Mouse (Mus musculus) hindbrain, embryonic 13.5 days (tissue): ENCODE results near the gene Ankrd2. TPM values are rescaled to one million over a fixed set of nuclear protein-coding genes. Genes with fewer than 3 reads are reported as not detected.

Source experiments
- ATAC-seq: fragments of 200-750 bp; cut with Nextera tagmentation; 2 replicates; pipeline ENCODE4 v1.8.0; 2017; ENCODE audit warnings: moderate TSS enrichment; ENCODE audit not compliant: low FRiP score
- H3K27ac ChIP-seq: fragments of 300-500 bp; sonication (generic); 2 replicates; pipeline ENCODE4 v1.5.1; 2015; ENCODE audit warnings: inconsistent platforms, mild to moderate bottlenecking, moderate library complexity
- H3K27me3 ChIP-seq: fragments of 300-500 bp; sonication (generic); 2 replicates; pipeline ENCODE4 v1.6.1; 2015; ENCODE audit warnings: mild to moderate bottlenecking, inconsistent platforms
- H3K36me3 ChIP-seq: fragments of 300-500 bp; sonication (generic); 2 replicates; pipeline ENCODE4 v1.6.1; 2015; ENCODE audit warnings: mild to moderate bottlenecking, inconsistent platforms
- H3K4me1 ChIP-seq: fragments of 300-500 bp; sonication (generic); replicated peaks from 2 replicates; pipeline ENCODE4 v1.6.1; 2015; ENCODE audit warnings: inconsistent platforms
- H3K4me2 ChIP-seq: fragments of 300-500 bp; sonication (generic); 2 replicates; pipeline ENCODE4 v1.6.1; 2015; ENCODE audit warnings: inconsistent platforms, mild to moderate bottlenecking, moderate library complexity
- H3K4me3 ChIP-seq: fragments of 300-500 bp; sonication (generic); 2 replicates; pipeline ENCODE4 v1.5.1; 2015; ENCODE audit warnings: mild to moderate bottlenecking, inconsistent platforms
- H3K9ac ChIP-seq: fragments of 300-500 bp; sonication (generic); 2 replicates; pipeline ENCODE4 v1.6.1; 2015; ENCODE audit warnings: mild to moderate bottlenecking, inconsistent platforms
- H3K9me3 ChIP-seq: fragments of 300-500 bp; sonication (generic); 2 replicates; pipeline ENCODE4 v1.6.1; 2016; ENCODE audit warnings: inconsistent platforms
- WGBS: fragments of 180-500 bp; shearing (Covaris S2); methylation state at CpG from one replicate; pipeline ENCODE4 v1.1.7; 2015; 5-methylcytosine and 5-hydroxymethylcytosine counted together
- polyA plus RNA-seq: library from polyadenylated mRNA; unstranded; fragments of >200 nt; fragmentation: Nextera tagmentation; extraction: Ambion mirVana; gene quantifications from 2 replicates; pipeline ENCODE4 v1.2.1, GENCODE M21; 2015

Gene Ankrd2
- polyA plus RNA-seq, 1 experiment from 2014 or later: 0.35 TPM

GRCm38 (mm10) chr19:42089103-42089747, 53.4 kb downstream of the Ankrd2 start:
- Histone ChIP-seq H3K4me3 (peak overlapping the region; percentile 95), H3K4me2 (peak overlapping the region; percentile 64), H3K9me3 (no peaks in the 10 kb centered on the region), H3K4me1 (peaks cover 46% of the 10 kb centered on the region), H3K27ac (peak overlapping the region; percentile 83), H3K9ac (peak overlapping the region; percentile 51; the same call in 1 of the 2 replicates), H3K27me3 (no peaks in the 10 kb centered on the region), H3K36me3 (peaks cover 6% of the 10 kb centered on the region; the same call in 1 of the 2 replicates)
- WGBS: 22% methylated on average over 14 of the region's 14 CpGs
- ATAC-seq: no peak

- Histone ChIP-seq H3K4me2 (peak within 1 kb of the TSS; percentile 89), H3K4me3 (peak within 1 kb of the TSS; percentile 95), H3K36me3 (peaks cover 12% of the 10 kb centered on the region; the same call in 1 of the 2 replicates), H3K9me3 (no peaks in the 10 kb centered on the region), H3K9ac (peak within 1 kb of the TSS; percentile 93), H3K27me3 (no peaks in the 10 kb centered on the region), H3K27ac (peak within 1 kb of the TSS; percentile 93), H3K4me1 (peaks cover 43% of the 10 kb centered on the region)
- ATAC-seq: peak; percentile 98
- WGBS: under 1% methylated on average over 55 of the region's 55 CpGs
These were observed 54.2 kb downstream of the Ankrd2 start, which contains the start of gene Pi4k2a for GRCm38 (mm10) chr19:42089748-42090595. TSS of gene Pi4k2a (plus strand) at chr19:42090470.

GRCm38 (mm10) chr19:42090637-42091141, 54.9 kb downstream of the Ankrd2 start:
- H3K36me3 ChIP-seq: peaks cover 16% of the 10 kb centered on the region; the same call in 1 of the 2 replicates
- H3K4me3 ChIP-seq: peak overlapping the region; percentile 95
- WGBS: under 1% methylated on average over 37 of the region's 52 CpGs
- H3K9me3 ChIP-seq: no peaks in the 10 kb centered on the region
- H3K4me2 ChIP-seq: peak overlapping the region; percentile 89
- H3K27me3 ChIP-seq: no peaks in the 10 kb centered on the region
- H3K4me1 ChIP-seq: peaks cover 40% of the 10 kb centered on the region
- peak overlapping the region; percentile 93 for H3K27ac ChIP-seq
- peak overlapping the region; percentile 93 for H3K9ac ChIP-seq
- ATAC-seq: peak; percentile 69

Other genes with a start within 250 kb of the Ankrd2 start
- gene Arhgap19, start 234.0 kb upstream of the Ankrd2 start, polyA plus RNA-seq: 6.3 and 7.6 TPM in 2 replicates
- 25.6 and 27.8 TPM in 2 replicates for gene Frat1, start 206.0 kb upstream of the Ankrd2 start, polyA plus RNA-seq
- gene Frat2, start 187.9 kb upstream of the Ankrd2 start, polyA plus RNA-seq: 8.4 and 10.4 TPM in 2 replicates
- 15.6 and 15.7 TPM in 2 replicates for gene Rrp12, start 139.8 kb upstream of the Ankrd2 start, polyA plus RNA-seq
- gene Pgam1, start 124.1 kb upstream of the Ankrd2 start, polyA plus RNA-seq: 465 and 466 TPM in 2 replicates
- 65.8 and 67.0 TPM in 2 replicates for gene Exosc1, start 102.6 kb upstream of the Ankrd2 start, polyA plus RNA-seq
- 78.8 and 80.7 TPM in 2 replicates for gene Zdhhc16, start 102.5 kb upstream of the Ankrd2 start, polyA plus RNA-seq
- 36.5 and 39.7 TPM in 2 replicates for gene Mms19, start 54.8 kb upstream of the Ankrd2 start, polyA plus RNA-seq
- 10.8 and 11.4 TPM in 2 replicates for gene Ubtd1, start 54.2 kb upstream of the Ankrd2 start, polyA plus RNA-seq
- 1.3 and 1.7 TPM in 2 replicates for gene Hoga1, start 9.6 kb downstream of the Ankrd2 start, polyA plus RNA-seq
- gene 4933411K16Rik, start 16.2 kb downstream of the Ankrd2 start, polyA plus RNA-seq: not detected in 2 replicates
- 125 TPM in 2 replicates for gene Morn4, start 50.4 kb downstream of the Ankrd2 start, polyA plus RNA-seq
- gene Pi4k2a, start 54.5 kb downstream of the Ankrd2 start, polyA plus RNA-seq: 27.0 and 27.9 TPM in 2 replicates
- 6.4 and 8.6 TPM in 2 replicates for gene Avpi1, start 93.1 kb downstream of the Ankrd2 start, polyA plus RNA-seq
- gene Marveld1, start 111.4 kb downstream of the Ankrd2 start, polyA plus RNA-seq: 1.5 and 1.7 TPM in 2 replicates
- gene Zfyve27, start 128.0 kb downstream of the Ankrd2 start, polyA plus RNA-seq: 55.3 and 58.7 TPM in 2 replicates
- gene Sfrp5, start 166.3 kb downstream of the Ankrd2 start, polyA plus RNA-seq: 4.4 and 4.6 TPM in 2 replicates
- gene Golga7b, start 211.6 kb downstream of the Ankrd2 start, polyA plus RNA-seq: 38.8 and 40.0 TPM in 2 replicates